Mouse (Mus musculus) spleen, adult 18-20 months (tissue): ENCODE results near the gene Ear10.
"Not testable (repeated sequence)": the region's sequence is repeated elsewhere in the genome, so short reads cannot be mapped to it uniquely, and the experiment has no call there.

Experiments
- DNase-seq, 2 experiments: peaks; one replicate each; pipeline ENCODE4 v3.0.0; 2022; ENCODE audit warnings: mixed read lengths in 2 of 2

The Ear10 gene

GRCm38 (mm10) chr14:43923459-43923858 lies at the start of gene Ear10:
Ear10 (minus strand) TSS chr14:43923559.
- DNase-seq: not testable (repeated sequence)

DNA sequence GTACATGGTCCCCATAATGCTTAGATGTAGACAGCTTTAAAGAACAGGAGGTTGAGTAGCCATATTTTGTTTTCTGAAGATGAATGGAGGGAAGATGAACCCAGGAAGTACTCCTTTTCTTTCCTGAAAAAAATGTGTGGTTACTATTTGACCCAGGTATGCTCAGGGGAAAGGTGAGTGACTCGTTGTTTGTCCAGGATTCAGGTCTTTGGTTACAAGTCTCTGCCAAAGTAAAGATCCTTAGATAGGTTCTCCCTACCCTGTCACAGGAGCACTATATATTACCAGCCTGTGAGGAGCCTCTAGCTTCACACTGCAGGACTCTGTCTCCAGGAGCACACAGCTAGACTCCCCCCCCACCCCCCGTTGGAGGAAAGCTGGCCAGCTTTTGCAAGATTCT lies 33.4 kb upstream of the Ear10 start, which contains the start of gene Ang5:
TSS of gene Ang5 (plus strand) at position 301 of the 400 bp plus-strand sequence.
- DNase-seq: not testable (repeated sequence)

- not testable (repeated sequence) for DNase-seq
Observed at GRCm38 (mm10) chr14:43955074-43955473, 31.7 kb upstream of the Ear10 start.

GRCm38 (mm10) chr14:43953382-43953781 lies 30.0 kb upstream of the Ear10 start:
- not testable (repeated sequence) for DNase-seq

DNA sequence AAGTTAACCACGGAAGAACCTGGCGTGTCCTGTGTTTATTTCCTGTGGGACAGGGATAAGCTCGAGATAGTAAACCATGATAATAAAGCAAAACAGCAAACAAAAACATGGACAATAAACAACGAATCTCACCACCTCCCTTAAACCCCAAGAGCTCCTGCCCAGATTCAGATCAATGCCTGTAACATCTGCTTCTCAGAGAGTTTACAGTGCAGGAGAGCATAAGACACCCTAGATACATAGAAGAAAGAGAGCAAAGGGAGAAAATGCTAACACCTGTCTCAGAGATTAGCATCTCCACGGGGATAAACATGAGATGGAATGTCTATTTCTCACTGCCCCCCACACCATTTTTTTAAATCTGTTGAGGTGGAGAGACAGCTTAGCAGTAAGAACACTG lies 10.0 kb upstream of the Ear10 start:
- DNase-seq: not testable (repeated sequence)

DNA sequence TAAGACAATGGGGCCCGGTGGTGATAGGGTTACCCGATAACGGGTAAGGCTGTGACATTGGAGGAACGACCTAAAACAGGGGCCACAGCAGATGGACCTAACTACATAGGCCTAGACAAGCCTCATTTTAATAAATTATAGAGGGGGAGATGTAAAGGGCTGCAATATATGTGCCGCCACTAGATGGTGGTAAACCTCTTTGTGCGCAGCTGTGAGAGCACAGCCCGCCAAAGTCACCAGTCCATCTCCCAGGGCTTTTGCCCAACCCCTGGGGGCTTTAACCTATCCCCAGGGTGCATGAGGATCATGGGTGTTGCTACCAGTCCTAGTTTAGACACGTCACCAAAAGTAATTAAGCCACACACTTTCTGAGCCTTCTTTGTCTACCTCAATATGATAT lies 9.6 kb upstream of the Ear10 start:
- DNase-seq: peak in 1 of 2 experiments; percentile 6

- DNase-seq: not testable (repeated sequence)
Observed at GRCm38 (mm10) chr14:43925404-43925950, 2.1 kb upstream of the Ear10 start.

- peak in 1 of 2 experiments; percentile 34 for DNase-seq
Observed at GRCm38 (mm10) chr14:43924688-43925403, 1.5 kb upstream of the Ear10 start, which contains the start of gene Gm8113. Gm8113 (plus strand) TSS chr14:43925390.

DNA sequence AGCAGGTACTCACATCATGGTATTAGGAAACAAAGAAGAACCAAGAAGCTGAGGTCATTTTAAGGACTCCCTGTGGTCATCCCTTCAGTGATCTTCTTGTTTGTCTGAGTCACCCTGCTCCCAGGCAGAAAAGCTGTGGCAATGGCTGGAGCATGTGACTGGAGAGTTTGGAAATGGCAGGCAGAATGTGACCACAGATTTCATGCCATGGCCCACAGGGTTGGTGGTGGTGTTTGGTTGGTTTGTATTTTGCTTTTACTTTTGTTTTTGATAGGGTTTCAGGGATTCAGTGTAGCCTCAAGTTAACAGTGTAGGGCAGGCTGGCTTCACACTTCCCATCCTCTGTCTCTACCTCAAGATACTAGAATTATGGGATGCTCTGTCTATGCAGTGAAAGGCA lies 5.1 kb downstream of the Ear10 start:
- not testable (repeated sequence) for DNase-seq

GRCm38 (mm10) chr14:43898577-43898976 lies 24.8 kb downstream of the Ear10 start:
- not testable (repeated sequence) for DNase-seq

DNA sequence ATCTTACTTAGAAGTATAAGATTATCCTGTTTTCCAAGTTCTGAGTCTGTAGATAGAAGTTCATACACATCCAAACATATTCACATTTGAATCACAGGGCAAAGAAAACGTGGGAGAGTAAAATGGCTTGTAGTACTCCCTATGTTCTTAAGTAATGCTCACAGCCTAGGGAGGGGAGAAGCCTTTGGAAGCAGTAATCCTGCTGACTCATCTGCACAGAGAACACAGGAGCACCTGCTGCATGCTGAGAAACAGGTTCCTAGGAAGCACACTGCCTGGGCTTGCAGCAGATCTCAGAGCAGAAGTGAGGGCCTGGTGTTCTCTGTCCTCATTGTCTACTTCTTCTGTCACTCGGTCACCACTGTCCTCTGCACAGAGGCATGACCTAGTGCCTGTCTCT lies 28.0 kb downstream of the Ear10 start:
- DNase-seq: not testable (repeated sequence)

GRCm38 (mm10) chr14:43891288-43891687 lies 32.1 kb downstream of the Ear10 start:
- not testable (repeated sequence) for DNase-seq

DNA sequence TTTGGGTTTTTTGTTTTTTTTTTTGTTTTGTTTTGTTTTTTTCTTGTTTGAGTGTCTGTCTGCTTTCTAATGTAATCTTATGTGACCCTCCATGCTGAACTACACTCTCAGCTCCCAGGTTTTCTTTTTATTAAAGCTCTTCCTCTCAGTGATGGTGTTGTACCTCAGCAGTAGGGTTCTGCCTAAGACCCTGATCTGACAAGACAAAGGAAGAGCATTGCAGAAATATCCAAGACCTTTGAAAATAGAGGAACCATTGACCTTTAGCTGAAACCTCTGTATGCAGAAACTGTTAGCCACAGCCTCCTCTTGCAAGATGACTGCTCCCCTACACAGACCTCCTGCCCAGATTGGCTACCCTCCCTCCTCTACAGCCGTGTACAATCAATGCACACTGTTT lies 37.1 kb downstream of the Ear10 start:
- DNase-seq: not testable (repeated sequence)

DNA sequence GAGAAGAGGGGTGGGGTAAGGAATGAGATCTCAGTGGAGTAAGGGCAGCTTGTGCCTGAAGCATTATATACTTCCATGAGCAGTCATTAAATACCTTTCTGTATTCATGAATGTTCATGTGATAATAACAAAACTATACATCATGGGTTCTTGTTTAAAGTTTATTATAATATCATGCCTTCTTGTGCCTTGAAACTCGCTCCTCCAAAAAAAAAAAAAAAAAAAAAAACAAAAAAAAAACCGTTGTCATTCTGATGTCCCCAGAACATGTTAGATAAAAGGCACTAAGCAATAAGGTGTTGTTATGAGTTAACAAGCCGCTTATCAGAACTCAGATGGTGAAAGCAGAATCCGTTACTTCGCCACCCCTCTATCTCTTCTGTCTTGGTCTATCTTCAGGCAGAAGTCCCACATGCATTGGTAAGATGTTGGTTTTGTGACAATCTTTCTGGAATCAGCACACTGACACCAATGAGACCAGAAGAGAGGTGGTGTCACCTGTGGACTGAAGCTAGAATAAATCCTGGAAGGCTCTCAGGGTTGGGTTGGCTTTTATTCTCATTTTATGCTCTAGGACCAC lies 43.3 kb downstream of the Ear10 start:
- DNase-seq: not testable (repeated sequence)

GRCm38 (mm10) chr14:43877789-43878188 lies 45.6 kb downstream of the Ear10 start:
- not testable (repeated sequence) for DNase-seq

- not testable (repeated sequence) for DNase-seq
Observed at GRCm38 (mm10) chr14:43875417-43875816, 47.9 kb downstream of the Ear10 start, which contains the start of gene Ear1. Ear1 (minus strand) TSS chr14:43875517.

GRCm38 (mm10) chr14:43874862-43875261 lies 48.5 kb downstream of the Ear10 start:
- DNase-seq: not testable (repeated sequence)
